Mouse (Mus musculus) myocyte (in vitro differentiated cells): Measurements from ENCODE around the gene Gm42372.

Source experiments
- CEBPB ChIP-seq: IDR thresholded peaks from 2 replicates; pipeline ENCODE4 v1.6.1; 2011; ENCODE audit warnings: mild to moderate bottlenecking, moderate library complexity; ENCODE audit not compliant: poor library complexity, insufficient read depth, severe bottlenecking
- E2F4 ChIP-seq: IDR thresholded peaks from one replicate; pipeline ENCODE4 v1.6.1; 2011; ENCODE audit warnings: mild to moderate bottlenecking, control low read depth, moderate library complexity; ENCODE audit not compliant: insufficient read depth
- MYOG ChIP-seq, 3 experiments: IDR thresholded peaks; one replicate each; pipeline ENCODE4 v1.6.1; 2011; ENCODE audit warnings: control low read depth in 2 of 3, low read depth in 2 of 3, mild to moderate bottlenecking in 2 of 3; ENCODE audit not compliant: insufficient read length in 2 of 3, control insufficient read depth in 1 of 3, insufficient read depth in 1 of 3
- POLR2A ChIP-seq: IDR thresholded peaks from one replicate; pipeline ENCODE4 v1.6.1; 2011; ENCODE audit warnings: low read depth, mild to moderate bottlenecking, control low read depth, moderate library complexity; ENCODE audit not compliant: insufficient read length
- POLR2AphosphoS2 ChIP-seq: IDR thresholded peaks from one replicate; pipeline ENCODE4 v1.6.1; 2011; ENCODE audit warnings: low read depth, control low read depth; ENCODE audit not compliant: insufficient read length
- REST ChIP-seq: IDR thresholded peaks from one replicate; pipeline ENCODE4 v1.6.1; 2011; ENCODE audit warnings: mild to moderate bottlenecking, control low read depth, moderate library complexity; ENCODE audit not compliant: insufficient read depth, insufficient read length
- USF1 ChIP-seq: IDR thresholded peaks from one replicate; pipeline ENCODE4 v1.6.1; 2011; ENCODE audit warnings: low read depth, mild to moderate bottlenecking, control low read depth, moderate library complexity

GRCm38 (mm10) chr7:17002375-17003195 is 19.7 kb downstream of the Gm42372 start:
- TF ChIP-seq CEBPB (no peak), POLR2A (no peak), REST (no peak), E2F4 (no peak), MYOG (IDR thresholded peaks at IDR 0.05; ENCODE audit: control insufficient read depth in 1 of 3, insufficient read depth in 1 of 3, insufficient read length in 2 of 3, low read depth in 2 of 3) (no peak), POLR2AphosphoS2 (peak; percentile 60), USF1 (no peak)
